Mouse (Mus musculus) liver, embryonic 11.5 days (tissue): ENCODE results near the gene 2510009E07Rik. TPM values are rescaled to one million over a fixed set of nuclear protein-coding genes. Genes with fewer than 3 reads are reported as not detected.
A peak's percentile ranks its signal among the peaks of the same experiment; 100 is the strongest.

ENCODE experiments used
- ATAC-seq: fragments of 200-750 bp; cut with Nextera tagmentation; replicated peaks from 2 replicates; pipeline ENCODE4 v1.8.0; 2017; ENCODE audit warnings: moderate number of reproducible peaks, mild to moderate bottlenecking, moderate TSS enrichment, moderate library complexity; ENCODE audit not compliant: low FRiP score
- DNase-seq: peaks from one replicate; pipeline ENCODE4 v3.0.0-alpha.2; 2017; ENCODE audit warnings: low spot score
- H3K27ac ChIP-seq: fragments of 300-500 bp; sonication (generic); 2 replicates; pipeline ENCODE4 v1.5.1; 2014; ENCODE audit warnings: mild to moderate bottlenecking, low read depth, low read length, control low read depth
- H3K27me3 ChIP-seq: fragments of 300-500 bp; sonication (generic); replicated peaks from 2 replicates; pipeline ENCODE4 v1.6.1; 2014; ENCODE audit warnings: low read length, mixed read lengths; ENCODE audit not compliant: control insufficient read depth, insufficient read depth
- H3K36me3 ChIP-seq: fragments of 300-500 bp; sonication (generic); 2 replicates; pipeline ENCODE4 v1.6.1; 2014; ENCODE audit warnings: mild to moderate bottlenecking, low read length, moderate library complexity, mixed read lengths; ENCODE audit not compliant: control insufficient read depth, insufficient read depth
- H3K4me1 ChIP-seq: fragments of 300-500 bp; sonication (generic); replicated peaks from 2 replicates; pipeline ENCODE4 v1.6.1; 2014; ENCODE audit warnings: low read length, mixed read lengths; ENCODE audit not compliant: control insufficient read depth, insufficient read depth
- H3K4me2 ChIP-seq: fragments of 300-500 bp; sonication (generic); 2 replicates; pipeline ENCODE4 v1.6.1; 2014; ENCODE audit warnings: mild to moderate bottlenecking, control low read depth, moderate library complexity
- H3K4me3 ChIP-seq: fragments of 300-500 bp; sonication (generic); 2 replicates; pipeline ENCODE4 v1.5.1; 2014; ENCODE audit warnings: low read depth, low read length, control low read depth
- H3K9ac ChIP-seq: fragments of 300-500 bp; sonication (generic); 2 replicates; pipeline ENCODE4 v1.6.1; 2014; ENCODE audit warnings: low read depth, low read length, control low read depth
- H3K9me3 ChIP-seq: fragments of 300-500 bp; sonication (generic); 2 replicates; pipeline ENCODE4 v1.6.1; 2016; ENCODE audit warnings: low read length, inconsistent platforms, mixed read lengths; ENCODE audit not compliant: control insufficient read depth
- WGBS: fragments of 180-500 bp; shearing (Covaris S2); extraction: QIAGEN DNeasy Blood & Tissue Kit; methylation state at CpG from one replicate; pipeline ENCODE4 v1.1.7; 2014; 5-methylcytosine and 5-hydroxymethylcytosine counted together
- polyA plus RNA-seq: library from polyadenylated mRNA; unstranded; fragments of >200 nt; fragmentation: Nextera tagmentation; extraction: Ambion mirVana; gene quantifications from 2 replicates; pipeline ENCODE4 v1.2.1, GENCODE M21; 2014

The 2510009E07Rik gene
- polyA plus RNA-seq, 1 experiment from 2014 or later = 5.7 TPM

DNA sequence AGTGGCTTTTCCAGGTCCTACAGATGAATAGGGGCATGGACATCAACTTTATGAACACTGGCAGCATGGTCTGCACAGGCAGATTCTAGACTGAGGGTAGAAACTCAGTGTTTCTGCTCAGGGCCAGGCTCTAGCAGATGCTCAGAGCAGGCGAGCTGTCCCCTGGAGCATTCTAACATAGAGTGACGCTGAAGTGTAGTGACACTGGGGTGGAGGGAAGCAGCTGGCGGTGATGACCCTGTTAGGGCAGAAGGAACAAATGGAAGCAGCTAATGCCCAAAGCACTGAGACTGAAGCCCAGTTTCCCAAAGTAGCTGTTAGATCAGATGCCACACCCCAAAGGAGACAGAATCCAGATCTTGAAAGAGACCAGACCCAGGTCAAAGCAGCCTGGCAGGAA, 48.0 kb downstream of the 2510009E07Rik start:
- ATAC-seq = no peak
- DNase-seq = no peak
- no peaks in the 10 kb centered on the region for H3K27me3 ChIP-seq
- no peak overlapping the region for H3K9ac ChIP-seq
- 84% methylated on average over 3 of the region's 3 CpGs for WGBS
- no peak overlapping the region for H3K4me2 ChIP-seq
- H3K9me3 ChIP-seq = no peaks in the 10 kb centered on the region
- H3K4me3 ChIP-seq = no peak overlapping the region
- peaks cover 7% of the 10 kb centered on the region; the same call in 1 of the 2 replicates for H3K4me1 ChIP-seq
- H3K36me3 ChIP-seq = no peaks in the 10 kb centered on the region
- H3K27ac ChIP-seq = no peak overlapping the region

DNA sequence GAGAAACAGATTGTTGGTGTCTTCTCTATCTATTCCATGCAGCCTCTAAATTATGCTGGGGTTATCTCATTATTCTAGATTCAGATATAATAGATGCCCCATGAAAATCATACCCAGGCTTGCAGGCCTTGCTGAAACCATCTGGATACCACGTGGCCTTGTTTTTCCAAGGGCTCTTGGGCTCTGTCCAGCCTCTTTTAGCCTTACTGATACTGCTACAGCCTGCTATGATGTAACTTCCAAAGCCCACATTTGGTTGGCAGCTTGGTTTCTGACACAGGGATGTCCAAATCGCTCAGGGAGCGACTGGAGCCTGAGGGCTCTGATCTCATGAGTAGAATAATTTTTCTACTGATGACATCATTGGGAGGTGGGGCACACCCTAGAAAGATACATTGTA, 48.5 kb downstream of the 2510009E07Rik start:
- H3K4me3 ChIP-seq = no peak overlapping the region
- peaks cover 8% of the 10 kb centered on the region; the same call in 1 of the 2 replicates for H3K4me1 ChIP-seq
- DNase-seq (no peak), ATAC-seq (no peak)
- no peak overlapping the region for H3K9ac ChIP-seq
- no peaks in the 10 kb centered on the region for H3K27me3 ChIP-seq
- no peak overlapping the region for H3K4me2 ChIP-seq
- no peaks in the 10 kb centered on the region for H3K9me3 ChIP-seq
- WGBS = 82% methylated on average over 3 of the region's 3 CpGs
- no peak overlapping the region for H3K27ac ChIP-seq
- H3K36me3 ChIP-seq = no peaks in the 10 kb centered on the region

DNA sequence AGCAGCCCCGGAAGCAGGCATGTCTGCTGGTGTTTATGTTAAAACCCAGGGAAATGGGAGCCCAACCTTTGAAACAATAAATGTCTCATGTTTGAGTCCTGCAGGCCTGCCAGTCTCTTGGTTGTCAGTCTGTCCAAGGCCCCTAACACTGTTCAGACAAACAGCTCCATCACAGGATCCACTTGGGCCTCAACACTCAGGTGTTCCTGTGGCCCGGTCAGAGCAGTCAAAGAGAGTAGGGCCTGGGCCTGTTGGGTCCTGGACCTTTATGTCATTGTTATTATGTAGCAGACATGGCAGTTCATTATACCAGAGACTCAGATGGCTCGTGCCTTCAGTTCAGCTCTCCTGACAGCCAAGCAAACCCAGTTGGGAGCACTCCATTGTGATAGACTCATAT, 49.9 kb downstream of the 2510009E07Rik start:
- ATAC-seq (no peak), DNase-seq (no peak)
- Histone ChIP-seq H3K4me2 (no peak overlapping the region), H3K27me3 (no peaks in the 10 kb centered on the region), H3K9ac (no peak overlapping the region), H3K4me1 (peaks cover 8% of the 10 kb centered on the region; the same call in 1 of the 2 replicates), H3K27ac (peak overlapping the region; percentile 6; the same call in 1 of the 2 replicates), H3K36me3 (no peaks in the 10 kb centered on the region), H3K9me3 (no peaks in the 10 kb centered on the region), H3K4me3 (no peak overlapping the region)
- WGBS = 82% methylated on average over 3 of the region's 3 CpGs

DNA sequence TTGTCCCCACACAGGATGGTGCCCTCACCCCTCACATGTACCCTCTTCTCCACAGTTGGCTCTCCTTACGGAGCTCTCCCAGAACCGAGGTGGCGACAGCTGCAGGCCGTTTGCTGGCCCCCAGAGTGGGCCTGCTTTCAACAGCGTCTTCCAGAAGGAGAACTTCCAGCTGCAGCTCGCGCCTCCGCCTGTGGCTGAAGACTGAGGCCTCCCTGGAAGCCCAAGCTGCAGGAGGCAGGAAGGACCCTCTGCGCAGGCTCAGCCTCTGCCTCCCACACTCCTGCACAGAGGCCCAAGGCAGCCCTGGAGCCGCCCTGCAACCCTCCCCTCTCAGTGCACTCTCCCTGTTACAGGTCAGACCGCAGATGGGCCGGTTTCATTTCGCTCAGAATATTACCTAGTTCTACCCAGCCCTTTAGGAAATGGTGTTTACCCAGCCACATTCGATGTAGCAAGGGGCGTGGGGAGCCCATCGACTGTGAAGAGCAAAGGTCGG, 50.4 kb downstream of the 2510009E07Rik start:
- H3K36me3 ChIP-seq = no peaks in the 10 kb centered on the region
- H3K9ac ChIP-seq = no peak overlapping the region
- H3K27ac ChIP-seq = peak overlapping the region; percentile 57; the same call in 1 of the 2 replicates
- ATAC-seq (peak; percentile 61), DNase-seq (no peak)
- H3K27me3 ChIP-seq = no peaks in the 10 kb centered on the region
- H3K4me1 ChIP-seq = peaks cover 8% of the 10 kb centered on the region; the same call in 1 of the 2 replicates
- peak overlapping the region; percentile 36 for H3K4me2 ChIP-seq
- WGBS = 44% methylated on average over 17 of the region's 17 CpGs
- H3K9me3 ChIP-seq = no peaks in the 10 kb centered on the region
- H3K4me3 ChIP-seq = no peak overlapping the region

DNA sequence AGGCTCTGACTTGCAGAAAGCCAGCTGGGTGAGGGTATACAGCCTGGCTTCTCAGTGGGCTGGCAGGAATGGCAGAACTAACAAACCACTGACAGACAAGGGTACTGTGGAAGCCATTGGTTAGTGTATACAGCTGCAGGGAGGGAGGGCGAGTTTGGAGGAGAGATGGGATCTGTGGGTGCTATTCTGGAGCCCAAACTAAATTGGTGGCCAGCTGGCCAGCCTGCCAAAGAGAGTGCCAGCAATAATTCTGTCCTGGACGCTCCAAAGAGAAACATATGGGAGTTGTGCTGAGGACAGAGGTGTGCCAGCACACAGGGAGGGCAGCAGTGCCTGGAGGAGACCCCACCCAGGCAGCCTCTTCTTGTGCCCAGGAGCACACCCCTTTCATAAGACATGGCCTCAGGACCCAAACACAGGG, 50.8 kb downstream of the 2510009E07Rik start:
- Histone ChIP-seq H3K27me3 (no peaks in the 10 kb centered on the region), H3K9me3 (no peaks in the 10 kb centered on the region), H3K27ac (peak overlapping the region; percentile 57; the same call in 1 of the 2 replicates), H3K4me2 (peak overlapping the region; percentile 36), H3K4me1 (peaks cover 8% of the 10 kb centered on the region; the same call in 1 of the 2 replicates), H3K36me3 (no peaks in the 10 kb centered on the region), H3K9ac (no peak overlapping the region), H3K4me3 (no peak overlapping the region)
- WGBS = 80% methylated on average over 2 of the region's 2 CpGs
- no peak for ATAC-seq
- no peak for DNase-seq

DNA sequence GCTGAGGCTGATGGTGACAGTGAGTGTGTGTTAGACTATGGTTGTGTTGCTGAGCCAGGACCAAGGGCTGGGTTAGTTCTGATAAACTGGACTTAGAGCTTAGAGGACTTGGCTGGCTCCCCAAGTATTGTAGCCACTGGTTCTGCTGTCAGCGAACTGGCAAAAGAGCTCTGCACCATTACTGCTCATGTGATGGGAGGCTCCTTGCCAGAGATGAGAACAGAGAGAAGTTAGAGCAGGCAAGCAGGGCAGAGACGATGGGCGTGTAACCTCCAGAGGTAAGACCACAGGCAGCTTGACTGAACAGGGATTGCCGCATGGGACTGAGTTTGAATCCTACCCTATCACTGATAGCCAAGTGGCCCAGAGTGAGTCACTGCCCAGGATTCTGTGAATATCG, 51.6 kb downstream of the 2510009E07Rik start:
- Histone ChIP-seq H3K4me2 (no peak overlapping the region), H3K4me3 (no peak overlapping the region), H3K27me3 (no peaks in the 10 kb centered on the region), H3K4me1 (peaks cover 8% of the 10 kb centered on the region; the same call in 1 of the 2 replicates), H3K9ac (no peak overlapping the region), H3K27ac (peak overlapping the region; percentile 45), H3K9me3 (no peaks in the 10 kb centered on the region), H3K36me3 (no peaks in the 10 kb centered on the region)
- 90% methylated on average over 5 of the region's 5 CpGs for WGBS
- no peak for ATAC-seq
- DNase-seq = no peak

DNA sequence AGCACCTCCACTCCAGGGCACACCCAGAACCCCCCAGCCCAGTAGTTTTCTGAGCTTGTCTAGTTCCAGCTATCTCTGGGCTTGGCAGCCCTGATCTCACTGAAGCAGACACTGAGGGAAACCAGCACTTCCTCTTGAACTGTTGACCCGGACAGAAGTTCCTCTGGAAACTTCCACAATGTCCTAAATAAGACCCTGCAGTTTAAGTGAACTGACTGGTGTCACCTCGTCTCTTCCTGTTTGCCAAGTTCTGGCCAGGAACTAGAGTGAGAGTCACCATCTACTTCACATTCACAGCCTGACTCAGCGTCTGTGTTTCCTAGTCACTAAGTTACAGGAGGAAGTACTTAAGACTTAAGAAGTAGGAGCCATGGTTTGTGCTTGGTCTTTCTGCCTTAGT, 52.5 kb downstream of the 2510009E07Rik start:
- Histone ChIP-seq H3K27me3 (no peaks in the 10 kb centered on the region), H3K9ac (no peak overlapping the region), H3K36me3 (no peaks in the 10 kb centered on the region), H3K9me3 (no peaks in the 10 kb centered on the region), H3K27ac (peak overlapping the region; percentile 1; the same call in 1 of the 2 replicates), H3K4me1 (peaks cover 8% of the 10 kb centered on the region; the same call in 1 of the 2 replicates), H3K4me3 (no peak overlapping the region), H3K4me2 (no peak overlapping the region)
- DNase-seq = no peak
- ATAC-seq = no peak
- WGBS = 36% methylated on average over 3 of the region's 3 CpGs

DNA sequence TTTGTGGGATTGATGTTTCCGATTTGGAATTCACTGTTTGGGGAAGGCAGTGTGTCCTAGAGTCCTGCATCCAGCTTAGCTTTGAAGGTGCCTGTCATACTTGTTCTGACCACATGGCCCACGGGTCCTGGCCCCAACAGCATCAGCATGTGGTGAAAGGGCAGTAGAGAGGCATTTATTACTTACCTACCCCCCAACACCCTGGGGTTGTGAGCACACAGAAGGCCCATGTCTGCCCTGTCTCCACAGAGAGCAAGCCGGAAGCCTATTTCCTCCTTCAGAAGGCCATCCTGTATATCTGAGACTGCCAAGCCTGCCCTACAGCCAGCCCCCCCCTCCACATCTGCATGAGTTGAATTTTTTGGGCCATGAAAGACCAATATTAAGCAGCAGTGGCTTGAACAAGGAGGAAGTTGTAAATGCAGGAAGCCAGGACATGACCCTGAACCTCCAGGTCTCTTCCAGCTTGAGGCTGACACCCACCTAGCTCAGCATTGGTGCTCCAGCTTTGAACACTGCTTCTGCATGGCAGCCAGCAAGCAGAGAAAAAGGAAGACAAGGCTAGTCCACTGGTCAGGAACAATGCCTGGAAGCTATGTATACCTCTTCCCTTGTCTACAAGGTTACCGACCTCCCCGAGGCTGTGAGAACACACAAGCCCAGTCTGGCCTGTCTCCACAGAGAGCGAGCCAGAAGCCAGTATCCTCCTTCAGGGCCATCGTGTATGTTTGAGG, 53.5 kb downstream of the 2510009E07Rik start:
- DNase-seq = no peak
- H3K4me1 ChIP-seq = peaks cover 8% of the 10 kb centered on the region; the same call in 1 of the 2 replicates
- no peak overlapping the region for H3K4me3 ChIP-seq
- 59% methylated on average over 7 of the region's 7 CpGs for WGBS
- no peak overlapping the region for H3K9ac ChIP-seq
- no peaks in the 10 kb centered on the region for H3K27me3 ChIP-seq
- no peaks in the 10 kb centered on the region for H3K9me3 ChIP-seq
- H3K36me3 ChIP-seq = no peaks in the 10 kb centered on the region
- H3K4me2 ChIP-seq = no peak overlapping the region
- no peak for ATAC-seq
- H3K27ac ChIP-seq = peak overlapping the region; percentile 1
